Mouse (Mus musculus) midbrain, embryonic 14.5 days (tissue): ENCODE data around the gene Olfr437. TPM values are rescaled to one million over a fixed set of nuclear protein-coding genes. Genes with fewer than 3 reads are reported as not detected.
"Not testable (repeated sequence)": the region's sequence is repeated elsewhere in the genome, so short reads cannot be mapped to it uniquely, and the experiment has no call there.

Experiments
- ATAC-seq: fragments of 200-750 bp; cut with Nextera tagmentation; 2 replicates; pipeline ENCODE4 v1.8.0; 2017; ENCODE audit warnings: moderate number of reproducible peaks, moderate library complexity; ENCODE audit not compliant: low FRiP score, low TSS enrichment
- DNase-seq: peaks from one replicate; pipeline ENCODE4 v3.0.0-alpha.2; 2015
- H3K27ac ChIP-seq: fragments of 300-500 bp; sonication (generic); replicated peaks from 2 replicates; pipeline ENCODE4 v1.5.1; 2014; ENCODE audit warnings: mild to moderate bottlenecking, low read depth, low read length, moderate library complexity
- H3K27me3 ChIP-seq: fragments of 300-500 bp; sonication (generic); 2 replicates; pipeline ENCODE4 v1.6.1; 2014; ENCODE audit warnings: low read length, control low read depth, mixed read lengths; ENCODE audit not compliant: control insufficient read depth, insufficient read depth
- H3K36me3 ChIP-seq: fragments of 300-500 bp; sonication (generic); 2 replicates; pipeline ENCODE4 v1.6.1; 2014; ENCODE audit warnings: low read length, control low read depth; ENCODE audit not compliant: control insufficient read depth, insufficient read depth
- H3K4me1 ChIP-seq: fragments of 300-500 bp; sonication (generic); 2 replicates; pipeline ENCODE4 v1.6.1; 2014; ENCODE audit warnings: mild to moderate bottlenecking, antibody characterized with exemption, low read length, control low read depth; ENCODE audit not compliant: control insufficient read depth, insufficient read depth
- H3K4me2 ChIP-seq: fragments of 300-500 bp; sonication (generic); 2 replicates; pipeline ENCODE4 v1.6.1; 2014; ENCODE audit warnings: mild to moderate bottlenecking, low read length, moderate library complexity
- H3K4me3 ChIP-seq: fragments of 300-500 bp; sonication (generic); replicated peaks from 2 replicates; pipeline ENCODE4 v1.5.1; 2014; ENCODE audit warnings: low read depth, low read length
- H3K9ac ChIP-seq: fragments of 300-500 bp; sonication (generic); replicated peaks from 2 replicates; pipeline ENCODE4 v1.6.1; 2014; ENCODE audit warnings: mild to moderate bottlenecking, low read length, moderate library complexity
- H3K9me3 ChIP-seq: fragments of 300-500 bp; sonication (generic); 2 replicates; pipeline ENCODE4 v1.6.1; 2016; ENCODE audit warnings: low read length, control low read depth, mixed read lengths; ENCODE audit not compliant: control insufficient read depth
- WGBS: fragments of 180-500 bp; shearing (Covaris S2); extraction: QIAGEN DNeasy Blood & Tissue Kit; methylation state at CpG from one replicate; pipeline ENCODE4 v1.1.7; 2014; 5-methylcytosine and 5-hydroxymethylcytosine counted together
- polyA plus RNA-seq: library from polyadenylated mRNA; unstranded; fragments of >200 nt; fragmentation: Nextera tagmentation; extraction: Ambion mirVana; gene quantifications from 2 replicates; pipeline ENCODE4 v1.2.1, GENCODE M21; 2014

Olfr437 gene
- not detected in 2 replicates for polyA plus RNA-seq

- no peaks in the 10 kb centered on the region for H3K27me3 ChIP-seq
- H3K4me2 ChIP-seq, result no peak within 1 kb of the TSS
- no peaks in the 10 kb centered on the region for H3K36me3 ChIP-seq
- H3K9me3 ChIP-seq, result no peaks in the 10 kb centered on the region
- ATAC-seq (no peak), DNase-seq (no peak)
- no peak within 1 kb of the TSS for H3K9ac ChIP-seq
- H3K4me1 ChIP-seq, result no peaks in the 10 kb centered on the region
- 81% methylated on average over 3 of the region's 3 CpGs for WGBS
- H3K4me3 ChIP-seq, result no peak within 1 kb of the TSS
- H3K27ac ChIP-seq, result no peak within 1 kb of the TSS
Measured at GRCm38 (mm10) chr6:43162982-43163381, at the start of gene Olfr437. Gene Olfr437 (plus strand): TSS chr6:43163282.

GRCm38 (mm10) chr6:43146267-43146666 lies 16.8 kb upstream of the Olfr437 start, which contains the start of gene Olfr237-ps1:
Gene Olfr237-ps1 (plus strand): TSS chr6:43146567.
- not testable (repeated sequence) for H3K36me3 ChIP-seq, H3K9ac ChIP-seq, H3K4me3 ChIP-seq, ATAC-seq, H3K4me2 ChIP-seq, H3K27me3 ChIP-seq, H3K27ac ChIP-seq, H3K9me3 ChIP-seq, DNase-seq, H3K4me1 ChIP-seq
- 85% methylated on average over 2 of the region's 2 CpGs for WGBS

DNA sequence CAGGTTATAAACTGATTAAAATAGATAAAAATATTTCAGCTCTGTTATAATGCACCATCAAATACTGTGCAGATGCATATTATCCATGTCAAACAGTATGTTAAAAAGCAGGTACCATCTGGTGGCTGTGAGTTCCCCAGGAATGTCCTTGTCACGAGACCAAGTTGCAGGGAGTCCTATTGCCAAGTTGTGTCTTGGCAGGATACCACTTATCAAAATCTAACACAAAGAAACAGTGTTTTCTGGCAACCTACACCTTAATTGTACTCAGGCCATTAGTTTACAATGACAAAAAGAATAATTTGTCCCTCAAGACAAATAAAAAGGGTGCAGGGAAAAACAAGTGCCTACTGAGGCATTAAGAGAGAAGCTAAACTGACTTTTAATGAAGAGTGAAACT lies 3.6 kb upstream of the Olfr437 start:
- H3K4me1 ChIP-seq, result no peaks in the 10 kb centered on the region
- H3K9ac ChIP-seq, result no peak overlapping the region
- H3K4me2 ChIP-seq, result no peak overlapping the region
- no peak overlapping the region for H3K27ac ChIP-seq
- H3K27me3 ChIP-seq, result no peaks in the 10 kb centered on the region
- no peak for ATAC-seq
- 85% methylated on average over 1 of the region's 1 CpGs for WGBS
- H3K4me3 ChIP-seq, result no peak overlapping the region
- no peaks in the 10 kb centered on the region for H3K36me3 ChIP-seq
- no peaks in the 10 kb centered on the region for H3K9me3 ChIP-seq
- DNase-seq, result no peak

GRCm38 (mm10) chr6:43167246-43167645 lies 4.2 kb downstream of the Olfr437 start:
- H3K4me1 ChIP-seq, result no peaks in the 10 kb centered on the region
- 95% methylated on average over 4 of the region's 4 CpGs for WGBS
- no peak overlapping the region for H3K9ac ChIP-seq
- H3K9me3 ChIP-seq, result no peaks in the 10 kb centered on the region
- no peak overlapping the region for H3K4me2 ChIP-seq
- ATAC-seq (no peak), DNase-seq (no peak)
- no peaks in the 10 kb centered on the region for H3K27me3 ChIP-seq
- H3K36me3 ChIP-seq, result no peaks in the 10 kb centered on the region
- H3K4me3 ChIP-seq, result no peak overlapping the region
- H3K27ac ChIP-seq, result no peak overlapping the region

DNA sequence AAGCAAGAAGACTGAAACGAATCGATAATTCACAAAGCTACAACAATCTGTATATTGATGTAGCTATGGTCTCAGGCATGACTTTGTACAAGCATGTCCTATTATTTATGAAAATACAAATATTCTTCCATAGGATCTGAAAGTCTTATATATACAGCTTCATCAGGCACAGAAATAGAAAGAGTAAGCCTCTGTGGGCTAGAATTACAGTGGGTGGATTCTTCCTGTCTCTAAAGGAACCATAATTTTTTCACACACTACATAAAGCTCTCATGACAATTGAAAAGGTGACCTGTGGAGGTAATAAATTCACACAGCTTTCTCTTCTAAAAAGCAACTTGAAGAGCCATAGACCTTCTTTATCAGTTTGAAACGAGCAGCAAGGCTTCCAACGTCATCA lies 8.8 kb downstream of the Olfr437 start, which contains the start of gene Olfr13:
Gene Olfr13 (plus strand): TSS at position 301 of the 400 bp plus-strand sequence.
- DNase-seq (no peak), ATAC-seq (no peak)
- Histone ChIP-seq H3K27me3 (no peaks in the 10 kb centered on the region), H3K4me1 (no peaks in the 10 kb centered on the region), H3K36me3 (no peaks in the 10 kb centered on the region), H3K27ac (no peak within 1 kb of the TSS), H3K9me3 (no peaks in the 10 kb centered on the region), H3K9ac (no peak within 1 kb of the TSS), H3K4me2 (no peak within 1 kb of the TSS), H3K4me3 (no peak within 1 kb of the TSS)
- WGBS, result 85% methylated on average over 4 of the region's 4 CpGs

GRCm38 (mm10) chr6:43178129-43178528 lies 15.0 kb downstream of the Olfr437 start:
- H3K27me3 ChIP-seq, result no peaks in the 10 kb centered on the region
- no peak overlapping the region for H3K27ac ChIP-seq
- no peaks in the 10 kb centered on the region for H3K36me3 ChIP-seq
- DNase-seq (no peak), ATAC-seq (0 out of 2 replicates have a peak, but pooled peaks have one; percentile 13)
- H3K4me3 ChIP-seq, result no peak overlapping the region
- H3K4me2 ChIP-seq, result no peak overlapping the region
- WGBS, result 68% methylated on average over 1 of the region's 1 CpGs
- peaks cover 8% of the 10 kb centered on the region; the same call in 1 of the 2 replicates for H3K4me1 ChIP-seq
- H3K9me3 ChIP-seq, result no peaks in the 10 kb centered on the region
- no peak overlapping the region for H3K9ac ChIP-seq

DNA sequence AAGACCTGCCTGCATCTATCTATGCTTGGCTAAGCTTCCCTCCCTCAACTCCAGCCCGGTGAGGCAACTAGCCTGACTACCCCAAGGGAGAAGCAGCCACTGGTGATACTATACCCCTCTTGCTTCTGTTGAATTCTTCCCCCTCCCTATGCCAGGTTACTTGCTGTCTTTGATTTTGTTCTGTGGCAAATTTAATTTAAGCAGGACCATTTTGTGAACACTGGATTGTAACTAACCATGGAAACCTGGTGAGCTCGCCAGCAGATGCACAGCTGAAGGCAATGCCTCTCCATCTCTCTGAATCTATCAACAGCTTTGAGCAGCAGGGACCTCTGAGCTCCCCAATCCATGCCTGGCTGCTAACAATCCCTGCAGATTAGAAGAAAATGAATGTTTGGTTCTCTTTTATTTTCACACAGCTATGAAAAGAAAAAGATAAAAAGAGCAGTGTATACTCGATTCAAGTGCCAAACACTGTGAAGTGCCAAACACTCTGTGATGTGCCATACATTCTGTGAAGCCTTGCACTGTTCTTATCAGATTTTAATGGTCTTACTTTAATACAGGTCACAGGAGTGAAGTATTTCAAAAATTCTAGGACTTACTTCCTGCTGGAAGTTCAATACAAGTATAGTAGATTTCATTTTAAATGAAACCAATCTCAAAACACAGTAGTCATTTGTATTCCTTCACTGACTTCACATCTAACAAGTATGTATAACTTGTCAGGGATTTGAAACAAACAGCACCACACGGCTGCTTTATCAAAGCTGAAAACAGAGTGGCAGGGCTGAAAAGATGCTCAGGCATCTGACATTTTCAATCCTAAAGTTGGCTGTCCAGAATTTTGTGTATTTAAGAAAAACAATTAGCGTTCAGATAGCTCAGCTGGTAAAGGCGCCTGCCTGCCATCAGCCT lies 15.8 kb downstream of the Olfr437 start:
- Histone ChIP-seq H3K27ac (peak overlapping the region; percentile 45; the same call in 1 of the 2 replicates), H3K4me2 (no peak overlapping the region), H3K36me3 (no peaks in the 10 kb centered on the region), H3K9ac (no peak overlapping the region), H3K9me3 (no peaks in the 10 kb centered on the region), H3K4me1 (peaks cover 8% of the 10 kb centered on the region; the same call in 1 of the 2 replicates), H3K27me3 (no peaks in the 10 kb centered on the region), H3K4me3 (no peak overlapping the region)
- ATAC-seq (peak; percentile 62), DNase-seq (peak; percentile 60)
- WGBS, result 40% methylated on average over 6 of the region's 6 CpGs

GRCm38 (mm10) chr6:43190986-43191385 lies 27.9 kb downstream of the Olfr437 start:
- no peak for ATAC-seq
- H3K27ac ChIP-seq, result no peak overlapping the region
- no peaks in the 10 kb centered on the region for H3K27me3 ChIP-seq
- H3K36me3 ChIP-seq, result no peaks in the 10 kb centered on the region
- H3K9ac ChIP-seq, result no peak overlapping the region
- H3K4me2 ChIP-seq, result no peak overlapping the region
- no peaks in the 10 kb centered on the region for H3K4me1 ChIP-seq
- WGBS, result 90% methylated on average over 3 of the region's 3 CpGs
- H3K4me3 ChIP-seq, result no peak overlapping the region
- H3K9me3 ChIP-seq, result no peaks in the 10 kb centered on the region
- no peak for DNase-seq

DNA sequence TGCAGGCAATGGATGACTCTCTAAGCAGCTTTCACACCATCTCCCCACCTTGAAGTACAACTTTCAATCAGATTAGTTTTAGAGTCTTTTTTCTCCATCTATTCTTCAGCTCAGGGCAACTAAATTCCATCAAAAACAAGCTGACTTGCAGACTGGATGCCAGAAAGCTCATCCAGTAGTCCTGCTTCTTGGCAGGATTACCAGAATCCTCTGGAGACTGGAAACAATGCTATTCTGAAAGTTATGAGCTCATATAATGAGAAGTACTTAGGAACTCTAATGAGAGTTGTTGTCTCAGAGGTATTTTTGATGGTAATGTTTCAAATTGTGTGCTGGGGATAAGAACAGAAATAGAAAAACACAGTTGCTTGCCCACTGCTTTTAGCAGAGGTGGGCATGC lies 33.7 kb downstream of the Olfr437 start, which contains the start of gene Olfr435:
Gene Olfr435 (plus strand): TSS at position 366 of the 400 bp plus-strand sequence.
- Histone ChIP-seq H3K4me1 (no peaks in the 10 kb centered on the region), H3K4me3 (no peak within 1 kb of the TSS), H3K9ac (no peak within 1 kb of the TSS), H3K36me3 (no peaks in the 10 kb centered on the region), H3K4me2 (no peak within 1 kb of the TSS), H3K27me3 (no peaks in the 10 kb centered on the region), H3K9me3 (no peaks in the 10 kb centered on the region), H3K27ac (no peak within 1 kb of the TSS)
- no peak for DNase-seq
- ATAC-seq, result no peak
